Mouse (Mus musculus) heart, embryonic 15.5 days (tissue): ENCODE results near the gene Susd3. TPM values are rescaled to one million over a fixed set of nuclear protein-coding genes. Genes with fewer than 3 reads are reported as not detected.

ENCODE experiments used
- ATAC-seq: fragments of 200-750 bp; cut with Nextera tagmentation; replicated peaks from 2 replicates; pipeline ENCODE4 v1.8.0; 2017; ENCODE audit warnings: low read depth, moderate TSS enrichment; ENCODE audit not compliant: insufficient number of reproducible peaks, insufficient read depth, low FRiP score
- H3K27ac ChIP-seq: fragments of 300-500 bp; sonication (generic); 2 replicates; pipeline ENCODE4 v1.5.1; 2015; ENCODE audit warnings: mild to moderate bottlenecking, inconsistent platforms
- H3K27me3 ChIP-seq: fragments of 300-500 bp; sonication (generic); 2 replicates; pipeline ENCODE4 v1.6.1; 2015; ENCODE audit warnings: inconsistent platforms
- H3K36me3 ChIP-seq: fragments of 300-500 bp; sonication (generic); 2 replicates; pipeline ENCODE4 v1.6.1; 2015; ENCODE audit warnings: mild to moderate bottlenecking, inconsistent platforms
- H3K4me1 ChIP-seq: fragments of 300-500 bp; sonication (generic); replicated peaks from 2 replicates; pipeline ENCODE4 v1.6.1; 2015; ENCODE audit warnings: inconsistent platforms
- H3K4me2 ChIP-seq: fragments of 300-500 bp; sonication (generic); 2 replicates; pipeline ENCODE4 v1.6.1; 2015; ENCODE audit warnings: inconsistent platforms, mild to moderate bottlenecking, moderate library complexity
- H3K4me3 ChIP-seq: fragments of 300-500 bp; sonication (generic); 2 replicates; pipeline ENCODE4 v1.5.1; 2015; ENCODE audit warnings: mild to moderate bottlenecking, inconsistent platforms
- H3K9ac ChIP-seq: fragments of 300-500 bp; sonication (generic); 2 replicates; pipeline ENCODE4 v1.6.1; 2015; ENCODE audit warnings: mild to moderate bottlenecking, inconsistent platforms
- H3K9me3 ChIP-seq: fragments of 300-500 bp; sonication (generic); replicated peaks from 2 replicates; pipeline ENCODE4 v1.6.1; 2016; ENCODE audit warnings: inconsistent platforms
- WGBS: fragments of 180-500 bp; shearing (Covaris S2); methylation state at CpG from one replicate; pipeline ENCODE4 v1.1.7; 2015; ENCODE audit warnings: mixed read lengths; 5-methylcytosine and 5-hydroxymethylcytosine counted together
- polyA plus RNA-seq: library from polyadenylated mRNA; unstranded; fragments of >200 nt; fragmentation: Nextera tagmentation; extraction: Ambion mirVana; gene quantifications from 2 replicates; pipeline ENCODE4 v1.2.1, GENCODE M21; 2015

The Susd3 gene
- polyA plus RNA-seq, 1 experiment from 2014 or later = 1.6 TPM

GRCm38 (mm10) chr13:49220912-49221311 lies 27.6 kb downstream of the Susd3 start:
- Histone ChIP-seq H3K4me3 (no peak overlapping the region), H3K4me1 (peaks cover 16% of the 10 kb centered on the region), H3K4me2 (no peak overlapping the region), H3K36me3 (no peaks in the 10 kb centered on the region), H3K9me3 (no peaks in the 10 kb centered on the region), H3K27ac (no peak overlapping the region), H3K9ac (no peak overlapping the region), H3K27me3 (peaks cover 11% of the 10 kb centered on the region)
- WGBS = 18% methylated on average over 5 of the region's 5 CpGs
- ATAC-seq = no peak

GRCm38 (mm10) chr13:49219367-49219766 lies 29.1 kb downstream of the Susd3 start:
- ATAC-seq = no peak
- no peak overlapping the region for H3K4me3 ChIP-seq
- WGBS = 65% methylated on average over 4 of the region's 4 CpGs

GRCm38 (mm10) chr13:49218651-49219050 lies 29.9 kb downstream of the Susd3 start:
- H3K27me3 ChIP-seq = no peaks in the 10 kb centered on the region; the same call in none of the 2 replicates
- no peak overlapping the region for H3K4me3 ChIP-seq
- H3K4me2 ChIP-seq = no peak overlapping the region
- no peaks in the 10 kb centered on the region for H3K36me3 ChIP-seq
- ATAC-seq = no peak
- H3K9ac ChIP-seq = no peak overlapping the region
- H3K27ac ChIP-seq = no peak overlapping the region
- H3K9me3 ChIP-seq = no peaks in the 10 kb centered on the region
- 59% methylated on average over 3 of the region's 3 CpGs for WGBS
- peaks cover 27% of the 10 kb centered on the region for H3K4me1 ChIP-seq

More at GRCm38 (mm10) chr13:49219367-49219766, 29.1 kb downstream of the Susd3 start:
- Histone ChIP-seq H3K9me3 (no peaks in the 10 kb centered on the region), H3K27ac (no peak overlapping the region), H3K27me3 (peaks cover 5% of the 10 kb centered on the region), H3K9ac (no peak overlapping the region), H3K4me2 (no peak overlapping the region), H3K36me3 (no peaks in the 10 kb centered on the region), H3K4me1 (peaks cover 24% of the 10 kb centered on the region)

GRCm38 (mm10) chr13:49216808-49217561 lies 31.5 kb downstream of the Susd3 start:
- H3K27me3 ChIP-seq = no peaks in the 10 kb centered on the region; the same call in 1 of the 2 replicates
- ATAC-seq = no peak
- peaks cover 39% of the 10 kb centered on the region for H3K4me1 ChIP-seq
- 55% methylated on average over 9 of the region's 9 CpGs for WGBS
- no peaks in the 10 kb centered on the region for H3K36me3 ChIP-seq
- peak overlapping the region; percentile 66 for H3K4me2 ChIP-seq
- no peak overlapping the region for H3K9ac ChIP-seq
- no peak overlapping the region; the same call in 1 of the 2 replicates for H3K4me3 ChIP-seq
- H3K27ac ChIP-seq = peak overlapping the region; percentile 94
- H3K9me3 ChIP-seq = no peaks in the 10 kb centered on the region

- Histone ChIP-seq H3K27me3 (no peaks in the 10 kb centered on the region; the same call in 1 of the 2 replicates), H3K4me2 (peak overlapping the region; percentile 66), H3K36me3 (no peaks in the 10 kb centered on the region), H3K27ac (peak overlapping the region; percentile 94), H3K4me1 (peaks cover 47% of the 10 kb centered on the region), H3K4me3 (peak overlapping the region; percentile 82), H3K9me3 (no peaks in the 10 kb centered on the region), H3K9ac (peak overlapping the region; percentile 40)
- peak; percentile 33; the same call in 1 of the 2 replicates for ATAC-seq
- WGBS = 4% methylated on average over 17 of the region's 17 CpGs
Measured at GRCm38 (mm10) chr13:49216220-49216552, 32.3 kb downstream of the Susd3 start.

- Histone ChIP-seq H3K36me3 (no peaks in the 10 kb centered on the region), H3K9ac (peak within 1 kb of the TSS; percentile 82), H3K9me3 (no peaks in the 10 kb centered on the region), H3K27me3 (no peaks in the 10 kb centered on the region; the same call in 1 of the 2 replicates), H3K27ac (peak within 1 kb of the TSS; percentile 94), H3K4me2 (peak within 1 kb of the TSS; percentile 66), H3K4me3 (peak within 1 kb of the TSS; percentile 82), H3K4me1 (peaks cover 53% of the 10 kb centered on the region)
- peak; percentile 88 for ATAC-seq
- WGBS = under 1% methylated on average over 76 of the region's 78 CpGs
Measured at GRCm38 (mm10) chr13:49215504-49216219, 32.8 kb downstream of the Susd3 start, which contains the start of gene Card19. Card19 (minus strand) TSS chr13:49216037.

- H3K27me3 ChIP-seq = no peaks in the 10 kb centered on the region; the same call in 1 of the 2 replicates
- no peaks in the 10 kb centered on the region for H3K9me3 ChIP-seq
- no peaks in the 10 kb centered on the region for H3K36me3 ChIP-seq
- H3K9ac ChIP-seq = peak overlapping the region; percentile 82
- no peak for ATAC-seq
- H3K4me3 ChIP-seq = peak overlapping the region; percentile 82
- H3K27ac ChIP-seq = peak overlapping the region; percentile 94
- 11% methylated on average over 5 of the region's 5 CpGs for WGBS
- peak overlapping the region; percentile 66 for H3K4me2 ChIP-seq
- peaks cover 53% of the 10 kb centered on the region for H3K4me1 ChIP-seq
Measured at GRCm38 (mm10) chr13:49215128-49215503, 33.4 kb downstream of the Susd3 start.

GRCm38 (mm10) chr13:49214454-49214853 lies 34.1 kb downstream of the Susd3 start:
- Histone ChIP-seq H3K27ac (no peak overlapping the region), H3K9me3 (no peaks in the 10 kb centered on the region), H3K9ac (peak overlapping the region; percentile 82), H3K27me3 (no peaks in the 10 kb centered on the region; the same call in 1 of the 2 replicates), H3K4me3 (peak overlapping the region; percentile 82), H3K4me1 (peaks cover 53% of the 10 kb centered on the region), H3K36me3 (no peaks in the 10 kb centered on the region), H3K4me2 (peak overlapping the region; percentile 66)
- no peak for ATAC-seq
- WGBS = 65% methylated on average over 3 of the region's 3 CpGs

GRCm38 (mm10) chr13:49213531-49213932 lies 35.0 kb downstream of the Susd3 start:
- Histone ChIP-seq H3K4me1 (peaks cover 53% of the 10 kb centered on the region), H3K4me3 (peak overlapping the region; percentile 82; the same call in 1 of the 2 replicates), H3K36me3 (no peaks in the 10 kb centered on the region), H3K9ac (peak overlapping the region; percentile 9; the same call in 1 of the 2 replicates), H3K27ac (peak overlapping the region; percentile 40), H3K4me2 (peak overlapping the region; percentile 66), H3K27me3 (no peaks in the 10 kb centered on the region), H3K9me3 (no peaks in the 10 kb centered on the region)
- WGBS = 46% methylated on average over 4 of the region's 4 CpGs
- ATAC-seq = no peak

GRCm38 (mm10) chr13:49212711-49213500 lies 35.6 kb downstream of the Susd3 start:
- WGBS = 84% methylated on average over 4 of the region's 4 CpGs
- H3K4me3 ChIP-seq = no peak overlapping the region
- peak overlapping the region; percentile 40; the same call in 1 of the 2 replicates for H3K27ac ChIP-seq
- H3K27me3 ChIP-seq = no peaks in the 10 kb centered on the region
- peaks cover 53% of the 10 kb centered on the region for H3K4me1 ChIP-seq
- no peak for ATAC-seq
- no peaks in the 10 kb centered on the region for H3K9me3 ChIP-seq
- H3K4me2 ChIP-seq = 0 out of 2 replicates have a peak overlapping the region, but pooled peaks have one; percentile 66
- no peak overlapping the region for H3K9ac ChIP-seq
- H3K36me3 ChIP-seq = no peaks in the 10 kb centered on the region

- Histone ChIP-seq H3K9me3 (no peaks in the 10 kb centered on the region), H3K27ac (no peak overlapping the region), H3K4me2 (no peak overlapping the region), H3K9ac (no peak overlapping the region), H3K36me3 (peaks cover 14% of the 10 kb centered on the region; the same call in 1 of the 2 replicates), H3K4me3 (no peak overlapping the region), H3K27me3 (no peaks in the 10 kb centered on the region), H3K4me1 (peaks cover 45% of the 10 kb centered on the region)
- no peak for ATAC-seq
- 55% methylated on average over 7 of the region's 7 CpGs for WGBS
Measured at GRCm38 (mm10) chr13:49209306-49209705, 39.2 kb downstream of the Susd3 start.
